Mouse (Mus musculus) lung, postnatal 0 days (tissue): ENCODE measurements at regions not wholly inside any gene's neighbourhood (a gene's known extent, or its start where the extent isn't known, plus 50 kb on each side); places are given as distances from the start of the nearest gene placed in this dataset.

Experiments used
- CTCF ChIP-seq: IDR thresholded peaks from 2 replicates; pipeline ENCODE4 v1.5.1; 2016; ENCODE audit warnings: antibody characterized with exemption, mild to moderate bottlenecking
- EP300 ChIP-seq: IDR thresholded peaks from 2 replicates; pipeline ENCODE4 v1.6.1; 2016; ENCODE audit warnings: antibody characterized with exemption, mild to moderate bottlenecking, control low read depth

- TF ChIP-seq CTCF (no peak), EP300 (no peak)
Observed at GRCm38 (mm10) chr14:33699777-33700438, 110.9 kb downstream of the Ptpn20 start.
